16 mouse cellular contexts compared by ENCODE assay signal in the genomic region with DNA sequence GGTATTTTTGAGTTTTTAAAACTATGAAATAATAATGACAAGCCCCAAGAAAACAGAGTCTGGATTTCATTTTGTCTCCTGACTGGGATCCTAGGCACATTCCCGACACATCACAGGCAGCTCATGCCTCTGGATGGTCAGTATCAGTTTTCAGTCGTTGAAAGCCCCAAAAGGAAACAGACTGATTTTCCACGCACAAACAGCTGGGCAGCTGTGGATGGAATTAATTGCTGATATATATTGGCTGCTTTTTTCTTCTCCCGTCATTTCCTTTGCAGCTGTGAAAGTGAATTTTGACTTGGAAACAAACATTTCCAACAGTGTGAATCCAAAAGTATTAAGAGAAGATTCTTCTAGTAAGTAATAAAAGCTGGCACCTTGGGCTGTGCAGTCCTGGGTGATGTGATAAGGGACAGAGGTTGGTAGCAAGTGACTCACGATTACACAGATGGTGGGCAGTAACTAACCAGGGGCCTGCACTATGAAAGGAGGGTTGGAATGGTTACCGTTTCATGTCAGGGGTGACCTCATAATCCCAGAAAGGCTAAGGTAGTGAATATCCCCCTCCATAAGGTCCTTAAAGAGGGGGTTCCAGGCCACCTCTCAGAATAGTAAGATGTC. TPM values are rescaled to one million over a fixed set of nuclear protein-coding genes. Genes with fewer than 3 reads are reported as not detected.
A peak's percentile ranks its signal among the peaks of the same experiment; 100 is the strongest.
DNase-seq lines count a peak whose midpoint lies in the region; ATAC-seq and TF ChIP-seq lines count a peak whose summit lies in the region.
"Had no signal": no experiment of that assay in that cellular context is flagged by ENCODE, and none has a peak within 500 bp of the region (broad histone marks: within the 10 kb centered on the region; RNA-seq: fewer than 3 reads in every experiment).

No protein-coding gene starts in this region.

- no peak for TF ChIP-seq EP300 in heart, adult 2 months (IDR thresholded peaks at IDR 0.05; ENCODE audit: insufficient read depth, low read depth, low read length)
- TF ChIP-seq EP300 in liver, postnatal 0 days (IDR thresholded peaks at IDR 0.05; ENCODE audit: low read depth), result peak; percentile 82; the same call in 1 of the 2 replicates

- TF ChIP-seq POLR2A in heart, adult 2 months (IDR thresholded peaks at IDR 0.05; ENCODE audit: insufficient read depth, low read depth, low read length), result no peak

- peaks cover 34% of the 10 kb centered on the region for H3K36me3 ChIP-seq in heart, adult 2 months (ENCODE audit: control insufficient read depth, insufficient read depth, low read length)
- H3K36me3 ChIP-seq in heart, embryonic 15.5 days, result no peaks in the 10 kb centered on the region
- H3K36me3 ChIP-seq in liver, postnatal 0 days (replicated peaks; ENCODE audit: insufficient read depth, low read length), result no peaks in the 10 kb centered on the region
- H3K36me3 ChIP-seq: embryonic facial prominence, embryonic 15.5 days had no signal

- ATAC-seq in heart, embryonic 15.5 days (replicated peaks; ENCODE audit: insufficient number of reproducible peaks, insufficient read depth, low FRiP score, low read depth), result no peak
- ATAC-seq in liver, postnatal 0 days, result peak; percentile 63
- ATAC-seq: forebrain, postnatal 0 days; hindbrain, embryonic 16.5 days had no signal

- H3K9ac ChIP-seq in heart, adult 2 months (ENCODE audit: low read depth, low read length), result peak overlapping the region; percentile 44
- no peak overlapping the region for H3K9ac ChIP-seq in heart, embryonic 15.5 days
- H3K9ac ChIP-seq in liver, postnatal 0 days (replicated peaks), result no peak overlapping the region
- H3K9ac ChIP-seq: embryonic facial prominence, embryonic 15.5 days; forebrain, postnatal 0 days had no signal

- no peaks in the 10 kb centered on the region for H3K9me3 ChIP-seq in heart, embryonic 15.5 days (replicated peaks)
- no peaks in the 10 kb centered on the region for H3K9me3 ChIP-seq in liver, postnatal 0 days (ENCODE audit: low read length)
- H3K9me3 ChIP-seq: embryonic facial prominence, embryonic 15.5 days had no signal

- no peak for DNase-seq in heart, adult 2 months
- no peak for DNase-seq in heart, postnatal 36 days
- no peak for DNase-seq in liver, postnatal 0 days
- no peak for DNase-seq in left cerebral cortex, adult 2 months (ENCODE audit: extremely low spot score in 1 of 2, low spot score in 2 of 2)
- DNase-seq in thymus, adult 18-20 months, result no peak
- DNase-seq in kidney, adult 9 months, result no peak
- DNase-seq: adrenal gland, postnatal 10 days; cerebellum, postnatal 14 days; forebrain, postnatal 0 days; lung, adult 18-20 months; thymus, adult 2 months had no signal

- 0 out of 2 replicates have a peak overlapping the region, but pooled peaks have one; percentile 24 for H3K4me2 ChIP-seq in heart, embryonic 15.5 days
- no peak overlapping the region for H3K4me2 ChIP-seq in liver, postnatal 0 days (ENCODE audit: low read depth, low read length)
- H3K4me2 ChIP-seq: embryonic facial prominence, embryonic 15.5 days had no signal

- intact Hi-C loops in heart, adult 2 months (cut with DNase I), result loop anchor here (5.0 kb wide), 1 partner anchor 35 kb away; no protein-coding TSS in a partner anchor
- intact Hi-C loops in heart, postnatal 36 days (cut with DNase I), result no loop called here
- intact Hi-C loops in left cerebral cortex, adult 2 months (cut with DNase I), result no loop called here

- peaks cover 28% of the 10 kb centered on the region for H3K4me1 ChIP-seq in heart, adult 2 months (ENCODE audit: control insufficient read depth, insufficient read depth, low read length)
- peaks cover 35% of the 10 kb centered on the region for H3K4me1 ChIP-seq in brown adipose tissue, adult 24 weeks (ENCODE audit: control insufficient read depth, insufficient read depth, insufficient read length, low read length)
- peaks cover 69% of the 10 kb centered on the region for H3K4me1 ChIP-seq in heart, embryonic 15.5 days (replicated peaks)
- peaks cover 61% of the 10 kb centered on the region for H3K4me1 ChIP-seq in liver, postnatal 0 days (ENCODE audit: insufficient read depth)

- no peaks in the 10 kb centered on the region for H3K27me3 ChIP-seq in heart, adult 2 months (ENCODE audit: control insufficient read depth, insufficient read depth, low read length)
- H3K27me3 ChIP-seq in heart, embryonic 15.5 days, result no peaks in the 10 kb centered on the region
- H3K27me3 ChIP-seq in liver, postnatal 0 days (ENCODE audit: insufficient read depth, low read length), result no peaks in the 10 kb centered on the region
- H3K27me3 ChIP-seq: embryonic facial prominence, embryonic 15.5 days had no signal

- TF ChIP-seq CTCF in heart, adult 2 months (IDR thresholded peaks at IDR 0.05), result no peak
- TF ChIP-seq CTCF in liver, postnatal 0 days (IDR thresholded peaks at IDR 0.05; ENCODE audit: low read depth), result no peak
- no peak for TF ChIP-seq CTCF in left cerebral cortex, adult 2 months (IDR thresholded peaks at IDR 0.05)

- no peak overlapping the region for H3K4me3 ChIP-seq in heart, adult 2 months
- H3K4me3 ChIP-seq in brown adipose tissue, adult 24 weeks (ENCODE audit: insufficient read depth, low read depth, low read length), result no peak overlapping the region
- H3K4me3 ChIP-seq in heart, embryonic 15.5 days, result no peak overlapping the region
- H3K4me3 ChIP-seq in liver, postnatal 0 days (ENCODE audit: low read depth, low read length), result no peak overlapping the region
- no peak overlapping the region for H3K4me3 ChIP-seq in left cerebral cortex, adult 2 months
- H3K4me3 ChIP-seq: embryonic facial prominence, embryonic 15.5 days; layer of hippocampus, adult 2 months had no signal

- H3K79me2 ChIP-seq in heart, adult 2 months (replicated peaks; ENCODE audit: control insufficient read depth, insufficient read depth, low read length), result peaks cover 2% of the 10 kb centered on the region

- peak overlapping the region; percentile 80 for H3K27ac ChIP-seq in heart, adult 2 months
- peak overlapping the region; percentile 75 for H3K27ac ChIP-seq in brown adipose tissue, adult 24 weeks (replicated peaks; ENCODE audit: low read depth, low read length)
- peak overlapping the region; percentile 80 for H3K27ac ChIP-seq in heart, embryonic 15.5 days
- H3K27ac ChIP-seq in liver, postnatal 0 days (ENCODE audit: low read depth), result 0 out of 2 replicates have a peak overlapping the region, but pooled peaks have one; percentile 19
- no peak overlapping the region for H3K27ac ChIP-seq in left cerebral cortex, adult 2 months
- H3K27ac ChIP-seq: embryonic facial prominence, embryonic 15.5 days; layer of hippocampus, adult 2 months had no signal

- WGBS in heart, adult 2 months, result 11% methylated on average over 6 of the region's 6 CpGs
- whole genome bisulfite sequencing in heart, embryonic 15.5 days, result 21% methylated on average over 6 of the region's 6 CpGs
- WGBS in liver, postnatal 0 days (ENCODE audit: insufficient replicate concordance), result 55% methylated on average over 6 of the region's 6 CpGs

RNA-seq across cellular contexts. Expression of gene Add3, which starts 51.7 kb away (rescaled TPM):
- total RNA-seq in heart, adult 2 months (2021), result 10 to 100 TPM; 38.9 to 50.5 TPM
- 25.2 and 44.5 TPM in 2 replicates for polyA plus RNA-seq in heart, adult 2 months (2012; rRNA removed)
- 10 to 100 TPM; 45.2 to 48.6 TPM for total RNA-seq in heart, postnatal 36 days (2021)
- 40.1 and 40.8 TPM in 2 replicates for polyA plus RNA-seq in brown adipose tissue, adult 24 weeks (2012; ENCODE audit: insufficient read depth, insufficient read length, missing spikeins)
- polyA plus RNA-seq in heart, embryonic 15.5 days (2015; fragmentation: Nextera tagmentation; extraction: Ambion mirVana), result 112 and 118 TPM in 2 replicates
- 17.5 and 21.4 TPM in 2 replicates for polyA plus RNA-seq in liver, postnatal 0 days (2015; fragmentation: Nextera tagmentation; extraction: Ambion mirVana)
- total RNA-seq in left cerebral cortex, adult 2 months (2021), result 10 to 100 TPM; 84.4 to 86.9 TPM
